Mouse (Mus musculus): ENCODE measurements around the gene G6pdx.

GRCm38 (mm10) chrX:74451157-74451912, 22.3 kb upstream of the G6pdx start:
- no peak for TF ChIP-seq CTCF (IDR thresholded peaks at IDR 0.05; ENCODE audit: borderline replicate concordance, insufficient read depth, low read length)
- TF ChIP-seq POLR2A (IDR thresholded peaks at IDR 0.05; ENCODE audit: low read depth, low read length), result no peak
